Mouse (Mus musculus): ENCODE data around the gene Rbm38. TPM values are rescaled to one million over a fixed set of nuclear protein-coding genes. Genes with fewer than 3 reads are reported as not detected.

Rbm38 gene
- polyA plus RNA-seq, 1 experiment, result 148 TPM

DNA sequence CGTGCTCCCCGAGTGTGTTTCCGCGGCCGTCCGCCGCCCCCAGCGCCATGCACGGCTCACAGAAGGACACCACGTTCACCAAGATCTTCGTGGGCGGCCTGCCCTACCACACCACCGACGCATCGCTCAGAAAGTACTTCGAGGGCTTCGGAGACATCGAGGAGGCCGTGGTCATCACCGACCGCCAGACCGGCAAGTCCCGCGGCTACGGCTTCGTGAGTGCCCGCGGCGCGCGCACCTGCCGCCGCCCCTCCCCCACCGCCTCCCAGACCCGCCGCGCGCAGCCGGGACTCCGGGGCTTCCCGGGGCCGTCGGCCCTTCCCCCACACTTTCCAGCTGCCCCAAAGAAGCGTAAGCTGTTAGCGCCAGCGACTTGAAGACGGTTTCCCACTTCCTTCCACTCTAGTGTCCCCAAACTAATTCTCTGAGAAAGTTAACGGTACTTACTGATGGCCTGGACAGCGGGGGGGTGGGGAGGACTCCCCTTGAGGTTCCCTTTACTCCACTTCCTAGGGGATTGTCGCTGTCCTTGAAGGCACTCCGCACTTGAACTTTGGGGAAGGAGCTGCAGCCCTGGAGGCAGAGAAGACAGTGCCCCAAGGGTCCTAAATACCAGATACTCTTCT, 1.9 kb downstream of the Rbm38 start:
- peak overlapping the region; percentile 19 for H3K27ac ChIP-seq (ENCODE audit: insufficient read depth, low read depth, low read length)

GRCm38 (mm10) chr2:173022813-173023212, 2.5 kb downstream of the Rbm38 start:
- 14% methylated on average over 10 of the region's 10 CpGs for WGBS
- Histone ChIP-seq H3K27me3 (ENCODE audit: control insufficient read depth, insufficient read depth, low read length) (no peaks in the 10 kb centered on the region), H3K4me3 (ENCODE audit: low read depth, low read length) (peak overlapping the region; percentile 85), H3K36me3 (ENCODE audit: control insufficient read depth, insufficient read depth, low read length) (peaks cover 3% of the 10 kb centered on the region; the same call in 1 of the 2 replicates), H3K27ac (ENCODE audit: insufficient read depth, low read depth, low read length) (no peak overlapping the region; the same call in 1 of the 2 replicates), H3K4me1 (ENCODE audit: control insufficient read depth, insufficient read depth, insufficient read length, low read length) (peaks cover 59% of the 10 kb centered on the region)
- TF ChIP-seq CTCF (IDR thresholded peaks at IDR 0.05; ENCODE audit: extremely low read depth, insufficient read length, insufficient replicate concordance, low read depth, low read length), result no peak
- TF ChIP-seq POLR2A (IDR thresholded peaks at IDR 0.05; ENCODE audit: low read depth, low read length), result no peak

More for the DNA sequence above, 1.9 kb downstream of the Rbm38 start:
- Histone ChIP-seq H3K4me1 (ENCODE audit: control insufficient read depth, insufficient read depth, insufficient read length, low read length) (peaks cover 52% of the 10 kb centered on the region), H3K27me3 (ENCODE audit: control insufficient read depth, insufficient read depth, low read length) (no peaks in the 10 kb centered on the region), H3K4me3 (ENCODE audit: low read depth, low read length) (peak overlapping the region; percentile 85), H3K36me3 (ENCODE audit: control insufficient read depth, insufficient read depth, low read length) (peaks cover 3% of the 10 kb centered on the region; the same call in 1 of the 2 replicates)
- TF ChIP-seq CTCF (IDR thresholded peaks at IDR 0.05; ENCODE audit: extremely low read depth, insufficient read length, insufficient replicate concordance, low read depth, low read length), result no peak
- TF ChIP-seq POLR2A (IDR thresholded peaks at IDR 0.05; ENCODE audit: low read depth, low read length), result no peak
- under 1% methylated on average over 51 of the region's 51 CpGs for WGBS

- TF ChIP-seq POLR2A (IDR thresholded peaks at IDR 0.05; ENCODE audit: low read depth, low read length), result no peak
- no peak for TF ChIP-seq CTCF (IDR thresholded peaks at IDR 0.05; ENCODE audit: extremely low read depth, insufficient read length, insufficient replicate concordance, low read depth, low read length)
- Histone ChIP-seq H3K36me3 (ENCODE audit: control insufficient read depth, insufficient read depth, low read length) (peaks cover 5% of the 10 kb centered on the region; the same call in 1 of the 2 replicates), H3K27ac (ENCODE audit: insufficient read depth, low read depth, low read length) (peak overlapping the region; percentile 20; the same call in 1 of the 2 replicates), H3K4me1 (ENCODE audit: control insufficient read depth, insufficient read depth, insufficient read length, low read length) (peaks cover 62% of the 10 kb centered on the region), H3K4me3 (ENCODE audit: low read depth, low read length) (peak overlapping the region; percentile 85), H3K27me3 (ENCODE audit: control insufficient read depth, insufficient read depth, low read length) (no peaks in the 10 kb centered on the region)
- 21% methylated on average over 7 of the region's 7 CpGs for WGBS
These were observed 3.1 kb downstream of the Rbm38 start for GRCm38 (mm10) chr2:173023371-173023851.

DNA sequence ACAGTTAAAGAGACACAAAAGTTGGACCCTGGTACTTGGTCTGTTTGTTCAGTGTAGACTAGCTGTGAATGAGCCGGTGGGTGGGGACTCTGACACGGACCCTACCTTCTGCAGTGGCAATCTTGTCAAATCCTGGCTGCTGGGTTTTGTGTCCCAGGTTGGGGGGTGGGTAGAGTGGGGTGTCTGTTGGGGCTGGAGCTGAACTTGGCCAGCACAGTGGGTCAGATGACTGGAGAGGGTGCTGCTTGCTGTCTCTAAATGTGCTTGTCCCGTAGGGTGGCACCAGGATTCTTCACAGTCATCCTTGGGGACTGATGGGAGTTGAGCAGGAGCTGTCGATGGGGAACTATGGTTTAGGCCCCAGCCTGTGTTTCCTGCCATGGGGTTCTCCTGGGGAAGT, 3.7 kb downstream of the Rbm38 start:
- Histone ChIP-seq H3K36me3 (ENCODE audit: control insufficient read depth, insufficient read depth, low read length) (peaks cover 5% of the 10 kb centered on the region; the same call in 1 of the 2 replicates), H3K27me3 (ENCODE audit: control insufficient read depth, insufficient read depth, low read length) (no peaks in the 10 kb centered on the region), H3K4me3 (ENCODE audit: low read depth, low read length) (peak overlapping the region; percentile 10), H3K27ac (ENCODE audit: insufficient read depth, low read depth, low read length) (no peak overlapping the region), H3K4me1 (ENCODE audit: control insufficient read depth, insufficient read depth, insufficient read length, low read length) (peaks cover 59% of the 10 kb centered on the region)
- TF ChIP-seq CTCF (IDR thresholded peaks at IDR 0.05; ENCODE audit: extremely low read depth, insufficient read length, insufficient replicate concordance, low read depth, low read length) (no peak), POLR2A (IDR thresholded peaks at IDR 0.05; ENCODE audit: low read depth, low read length) (no peak)
- 22% methylated on average over 4 of the region's 4 CpGs for WGBS

GRCm38 (mm10) chr2:173024392-173024791, 4.1 kb downstream of the Rbm38 start:
- Histone ChIP-seq H3K4me1 (ENCODE audit: control insufficient read depth, insufficient read depth, insufficient read length, low read length) (peaks cover 55% of the 10 kb centered on the region), H3K27me3 (ENCODE audit: control insufficient read depth, insufficient read depth, low read length) (no peaks in the 10 kb centered on the region), H3K36me3 (ENCODE audit: control insufficient read depth, insufficient read depth, low read length) (peaks cover 5% of the 10 kb centered on the region; the same call in 1 of the 2 replicates), H3K4me3 (ENCODE audit: low read depth, low read length) (peak overlapping the region; percentile 10), H3K27ac (ENCODE audit: insufficient read depth, low read depth, low read length) (no peak overlapping the region)
- TF ChIP-seq CTCF (IDR thresholded peaks at IDR 0.05; ENCODE audit: extremely low read depth, insufficient read length, insufficient replicate concordance, low read depth, low read length) (no peak), POLR2A (IDR thresholded peaks at IDR 0.05; ENCODE audit: low read depth, low read length) (no peak)
- 56% methylated on average over 8 of the region's 8 CpGs for WGBS

DNA sequence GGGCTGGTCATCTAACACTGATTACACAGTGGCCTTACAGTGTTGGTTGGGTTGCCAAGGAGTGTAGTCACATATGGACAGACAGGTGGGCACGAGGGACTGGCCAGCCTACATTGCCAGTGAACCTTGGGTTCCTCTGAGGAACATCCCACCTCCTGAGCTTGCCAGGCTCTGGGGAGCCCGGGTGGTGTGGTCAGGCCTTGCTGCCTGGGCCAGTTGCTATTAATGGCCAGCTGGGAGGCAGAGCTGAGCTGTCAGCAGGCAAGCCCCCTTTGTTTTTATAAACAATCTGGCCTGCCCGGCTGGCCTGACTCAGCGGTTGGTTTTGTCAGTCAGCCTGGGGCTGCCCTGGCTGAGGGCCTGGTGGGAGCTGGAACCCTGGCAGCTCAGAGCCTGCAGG, 4.6 kb downstream of the Rbm38 start:
- no peak overlapping the region for H3K27ac ChIP-seq (ENCODE audit: insufficient read depth, low read depth, low read length)
- peaks cover 52% of the 10 kb centered on the region for H3K4me1 ChIP-seq (ENCODE audit: control insufficient read depth, insufficient read depth, insufficient read length, low read length)
- 21% methylated on average over 4 of the region's 4 CpGs for WGBS
- TF ChIP-seq POLR2A (IDR thresholded peaks at IDR 0.05; ENCODE audit: low read depth, low read length) (no peak), CTCF (IDR thresholded peaks at IDR 0.05; ENCODE audit: extremely low read depth, insufficient read length, insufficient replicate concordance, low read depth, low read length) (no peak)
- H3K27me3 ChIP-seq (ENCODE audit: control insufficient read depth, insufficient read depth, low read length), result no peaks in the 10 kb centered on the region
- peaks cover 5% of the 10 kb centered on the region; the same call in 1 of the 2 replicates for H3K36me3 ChIP-seq (ENCODE audit: control insufficient read depth, insufficient read depth, low read length)
- H3K4me3 ChIP-seq (ENCODE audit: low read depth, low read length), result no peak overlapping the region

- Histone ChIP-seq H3K4me3 (ENCODE audit: low read depth, low read length) (0 out of 2 replicates have a peak overlapping the region, but pooled peaks have one; percentile 1), H3K27me3 (ENCODE audit: control insufficient read depth, insufficient read depth, low read length) (no peaks in the 10 kb centered on the region), H3K27ac (ENCODE audit: insufficient read depth, low read depth, low read length) (peak overlapping the region; percentile 32), H3K4me1 (ENCODE audit: control insufficient read depth, insufficient read depth, insufficient read length, low read length) (peaks cover 63% of the 10 kb centered on the region), H3K36me3 (ENCODE audit: control insufficient read depth, insufficient read depth, low read length) (peaks cover 6% of the 10 kb centered on the region; the same call in 1 of the 2 replicates)
- TF ChIP-seq POLR2A (IDR thresholded peaks at IDR 0.05; ENCODE audit: low read depth, low read length), result no peak
- TF ChIP-seq CTCF (IDR thresholded peaks at IDR 0.05; ENCODE audit: extremely low read depth, insufficient read length, insufficient replicate concordance, low read depth, low read length), result no peak
- 29% methylated on average over 5 of the region's 5 CpGs for WGBS
These were observed 6.0 kb downstream of the Rbm38 start for GRCm38 (mm10) chr2:173026286-173026685.
